8 mouse cellular contexts compared by ENCODE assay signal in the genomic region with DNA sequence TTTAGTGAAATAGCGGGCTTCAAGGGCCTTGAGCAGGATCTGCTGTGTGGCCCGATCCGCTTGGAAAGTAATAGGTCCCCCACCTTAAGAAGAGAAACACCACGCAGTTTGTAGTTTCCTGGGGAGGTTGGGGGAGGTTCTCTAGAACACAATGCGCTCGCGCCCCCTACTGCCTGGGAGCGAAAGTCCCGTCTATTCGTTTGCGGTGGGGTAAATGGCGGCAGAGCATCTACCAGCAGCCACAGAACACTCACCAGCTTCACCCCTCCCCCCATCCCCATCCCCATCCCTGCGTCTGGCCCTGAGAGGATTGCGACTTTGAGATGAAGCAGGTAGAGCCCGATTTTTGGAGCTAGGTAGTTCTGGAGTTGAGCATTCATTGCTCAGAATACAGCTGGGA. TPM values are rescaled to one million over a fixed set of nuclear protein-coding genes. Genes with fewer than 3 reads are reported as not detected.
A peak's percentile ranks its signal among the peaks of the same experiment; 100 is the strongest.
DNase-seq lines count a peak whose midpoint lies in the region; ATAC-seq and TF ChIP-seq lines count a peak whose summit lies in the region.

No protein-coding gene starts in this region.

- no peaks in the 10 kb centered on the region for H3K9me3 ChIP-seq in heart, embryonic 14.5 days (ENCODE audit: control insufficient read depth, low read length)
- no peaks in the 10 kb centered on the region for H3K9me3 ChIP-seq in lung, embryonic 14.5 days (ENCODE audit: low read depth, low read length)

- no peak overlapping the region for H3K4me3 ChIP-seq in bone marrow, adult 2 months (replicated peaks; ENCODE audit: control insufficient read depth, low read depth, low read length)
- no peak overlapping the region for H3K4me3 ChIP-seq in embryonic fibroblast, embryonic 13.5 days (ENCODE audit: insufficient read depth, low read length)
- no peak overlapping the region for H3K4me3 ChIP-seq in heart, embryonic 14.5 days (ENCODE audit: control insufficient read depth in 1 of 2, insufficient read depth in 1 of 2, low read depth in 1 of 2, low read length in 2 of 2)
- no peak overlapping the region for H3K4me3 ChIP-seq in lung, embryonic 14.5 days (ENCODE audit: low read depth, low read length)
- H3K4me3 ChIP-seq in olfactory bulb, adult 2 months (ENCODE audit: insufficient read depth, low read depth, low read length): no peak overlapping the region

- 2% methylated on average over 15 of the region's 15 CpGs for WGBS in bone marrow, adult 2 months
- WGBS in heart, embryonic 14.5 days: 3% methylated on average over 15 of the region's 15 CpGs
- 1% methylated on average over 15 of the region's 15 CpGs for WGBS in lung, embryonic 14.5 days
- WGBS in olfactory bulb, adult 2 months: 2% methylated on average over 15 of the region's 15 CpGs

- no peak for TF ChIP-seq POLR2A in bone marrow, adult 2 months (IDR thresholded peaks at IDR 0.05; ENCODE audit: borderline replicate concordance, control insufficient read depth, low read depth, low read length)
- TF ChIP-seq POLR2A in embryonic fibroblast, embryonic 13.5 days (IDR thresholded peaks at IDR 0.05; ENCODE audit: low read depth, low read length): no peak
- no peak for TF ChIP-seq POLR2A in olfactory bulb, adult 2 months (IDR thresholded peaks at IDR 0.05; ENCODE audit: insufficient read depth, low read depth, low read length)

- H3K4me2 ChIP-seq in heart, embryonic 14.5 days (ENCODE audit: low read length): no peak overlapping the region; the same call in 1 of the 2 replicates
- H3K4me2 ChIP-seq in lung, embryonic 14.5 days: no peak overlapping the region

- H3K36me3 ChIP-seq in heart, embryonic 14.5 days (ENCODE audit: control insufficient read depth, insufficient read depth, low read length): no peaks in the 10 kb centered on the region
- H3K36me3 ChIP-seq in lung, embryonic 14.5 days (ENCODE audit: insufficient read depth): no peaks in the 10 kb centered on the region

- no peaks in the 10 kb centered on the region for H3K4me1 ChIP-seq in bone marrow, adult 2 months (ENCODE audit: control insufficient read depth, insufficient read depth, low read length)
- no peaks in the 10 kb centered on the region for H3K4me1 ChIP-seq in embryonic fibroblast, embryonic 13.5 days (ENCODE audit: control insufficient read depth, insufficient read depth, low read length)
- H3K4me1 ChIP-seq in heart, embryonic 14.5 days (ENCODE audit: control insufficient read depth in 2 of 2, insufficient read depth in 2 of 2, low read length in 2 of 2): peaks cover 3 to 6% of the 10 kb centered on the region in 2 experiments; a peak in 2 of 4 replicates
- H3K4me1 ChIP-seq in lung, embryonic 14.5 days (ENCODE audit: insufficient read depth): no peaks in the 10 kb centered on the region
- H3K4me1 ChIP-seq in olfactory bulb, adult 2 months (ENCODE audit: control insufficient read depth, insufficient read depth, low read length): peaks cover 25% of the 10 kb centered on the region

- peak; percentile 84 to 92 for DNase-seq in CD8-positive naive resting alpha-beta T cell, adult 2 months (ENCODE audit: low read depth in 2 of 2, low spot score in 2 of 2)
- DNase-seq in kidney, postnatal 25 days: peak; percentile 89 to 90
- DNase-seq in lung, embryonic 14.5 days: peak; percentile 92
- peak; percentile 90 for DNase-seq in thymus, postnatal 0 days (ENCODE audit: low spot score)

- no peaks in the 10 kb centered on the region for H3K27me3 ChIP-seq in heart, embryonic 14.5 days (ENCODE audit: control insufficient read depth, insufficient read depth, low read length)
- H3K27me3 ChIP-seq in lung, embryonic 14.5 days (ENCODE audit: insufficient read depth, low read length): no peaks in the 10 kb centered on the region

- TF ChIP-seq CTCF in bone marrow, adult 2 months (IDR thresholded peaks at IDR 0.05; ENCODE audit: control insufficient read depth, insufficient read depth, low read length): peak; percentile 98
- peak; percentile 83 for TF ChIP-seq CTCF in embryonic fibroblast, embryonic 13.5 days (IDR thresholded peaks at IDR 0.05; ENCODE audit: borderline replicate concordance, insufficient read depth, low read length)
- TF ChIP-seq CTCF in lung, embryonic 14.5 days (IDR thresholded peaks at IDR 0.05; ENCODE audit: low read depth): peak; percentile 89
- peak; percentile 63; the same call in 1 of the 2 replicates for TF ChIP-seq CTCF in olfactory bulb, adult 2 months (IDR thresholded peaks at IDR 0.05; ENCODE audit: insufficient read depth, low read depth, low read length)

- 0 out of 2 replicates have a peak overlapping the region, but pooled peaks have one; percentile 6 for H3K9ac ChIP-seq in heart, embryonic 14.5 days (ENCODE audit: low read length)
- H3K9ac ChIP-seq in lung, embryonic 14.5 days: no peak overlapping the region

- ATAC-seq in heart, embryonic 14.5 days (ENCODE audit: insufficient number of reproducible peaks, insufficient read depth, low FRiP score, low read depth): peak; percentile 26; the same call in 1 of the 2 replicates
- peak; percentile 42; the same call in 1 of the 2 replicates for ATAC-seq in lung, embryonic 14.5 days (ENCODE audit: insufficient read depth)

- no peak overlapping the region for H3K27ac ChIP-seq in bone marrow, adult 2 months (ENCODE audit: control insufficient read depth, insufficient read depth, low read depth, low read length, poor library complexity)
- H3K27ac ChIP-seq in embryonic fibroblast, embryonic 13.5 days (ENCODE audit: insufficient read depth, low read length): no peak overlapping the region
- H3K27ac ChIP-seq in heart, embryonic 14.5 days (replicated peaks in 1 of 2; ENCODE audit: control insufficient read depth in 1 of 2, insufficient read depth in 1 of 2, low read depth in 2 of 2, low read length in 2 of 2): no peak overlapping the region
- H3K27ac ChIP-seq in lung, embryonic 14.5 days (ENCODE audit: low read depth): no peak overlapping the region
- H3K27ac ChIP-seq in olfactory bulb, adult 2 months (ENCODE audit: insufficient read depth, low read depth, low read length): no peak overlapping the region

RNA-seq across cellular contexts. Expression of gene Irf2bpl, which starts 21.8 kb away (rescaled TPM):
- polyA plus RNA-seq in bone marrow, adult 2 months (2011; ENCODE audit: insufficient read depth, insufficient read length, low replicate concordance, missing spikeins): 1.7 and 3.4 TPM in 2 replicates
- 36.4 and 39.1 TPM in 2 replicates for polyA plus RNA-seq in embryonic fibroblast, embryonic 13.5 days (2011; ENCODE audit: insufficient read length, low read depth, missing spikeins)
- polyA plus RNA-seq in heart, embryonic 14.5 days (2014; fragmentation: Nextera tagmentation; extraction: Ambion mirVana): 32.8 and 36.1 TPM in 2 replicates
- 44.6 and 44.8 TPM in 2 replicates for polyA plus RNA-seq in lung, embryonic 14.5 days (2014; fragmentation: Nextera tagmentation; extraction: Ambion mirVana)
- polyA plus RNA-seq in olfactory bulb, adult 2 months (2012; ENCODE audit: insufficient read depth, insufficient read length, low replicate concordance, missing spikeins): not detected in 2 replicates
- 13.1 and 15.5 TPM in 2 replicates for polyA plus RNA-seq in thymus, postnatal 0 days (2015; fragmentation: Nextera tagmentation; extraction: Ambion mirVana)

RNA-seq across cellular contexts. Expression of gene Cipc, which starts 40.4 kb away (rescaled TPM):
- 5.5 and 5.9 TPM in 2 replicates for polyA plus RNA-seq in bone marrow, adult 2 months (2011; ENCODE audit: insufficient read depth, insufficient read length, low replicate concordance, missing spikeins)
- polyA plus RNA-seq in embryonic fibroblast, embryonic 13.5 days (2011; ENCODE audit: insufficient read length, low read depth, missing spikeins): 25.1 and 30.6 TPM in 2 replicates
- polyA plus RNA-seq in heart, embryonic 14.5 days (2014; fragmentation: Nextera tagmentation; extraction: Ambion mirVana): 26.6 and 27.1 TPM in 2 replicates
- 22.4 and 24.3 TPM in 2 replicates for polyA plus RNA-seq in lung, embryonic 14.5 days (2014; fragmentation: Nextera tagmentation; extraction: Ambion mirVana)
- 112 TPM in 1 of 2 replicates, not detected in the other for polyA plus RNA-seq in olfactory bulb, adult 2 months (2012; ENCODE audit: insufficient read depth, insufficient read length, low replicate concordance, missing spikeins)
- 18.8 and 20.1 TPM in 2 replicates for polyA plus RNA-seq in thymus, postnatal 0 days (2015; fragmentation: Nextera tagmentation; extraction: Ambion mirVana)
